Mouse (Mus musculus): Measurements from ENCODE around the gene Olfr56. TPM values are rescaled to one million over a fixed set of nuclear protein-coding genes. Genes with fewer than 3 reads are reported as not detected.

Gene Olfr56
- polyA plus RNA-seq, 1 experiment from 2014 or later: 0.18 TPM

DNA sequence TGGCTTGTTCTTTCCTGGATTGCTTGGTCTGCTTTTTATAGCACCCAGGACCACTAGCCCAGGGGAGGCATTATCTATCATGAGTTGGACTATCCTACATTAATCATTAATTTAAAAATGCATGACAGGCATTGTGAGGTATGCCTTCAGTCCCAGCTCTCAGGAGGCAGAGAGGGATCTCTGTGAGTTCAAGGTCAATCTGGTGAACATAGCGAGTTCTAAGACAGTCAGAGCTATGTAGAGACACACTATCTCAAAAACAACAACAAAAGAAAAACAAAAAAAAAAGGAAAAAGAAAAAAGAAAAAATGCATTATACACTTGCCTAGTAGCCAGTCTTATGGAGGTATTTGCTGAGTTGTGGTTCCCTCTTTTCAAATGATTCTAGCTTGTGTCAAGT, 105.7 kb downstream of the Olfr56 start:
- H3K4me2 ChIP-seq: no peak overlapping the region
- H3K36me3 ChIP-seq: no peaks in the 10 kb centered on the region
- WGBS: 84% methylated on average over 1 of the region's 1 CpGs
- H3K4me1 ChIP-seq (replicated peaks): peaks cover 6% of the 10 kb centered on the region
- H3K4me3 ChIP-seq (replicated peaks): no peak overlapping the region
- ATAC-seq (ENCODE audit: insufficient number of reproducible peaks, insufficient read depth, low FRiP score, low TSS enrichment, low read depth): no peak
- H3K27ac ChIP-seq: no peak overlapping the region
- no peaks in the 10 kb centered on the region for H3K27me3 ChIP-seq
- H3K9me3 ChIP-seq: no peaks in the 10 kb centered on the region
- H3K9ac ChIP-seq (replicated peaks): no peak overlapping the region

DNA sequence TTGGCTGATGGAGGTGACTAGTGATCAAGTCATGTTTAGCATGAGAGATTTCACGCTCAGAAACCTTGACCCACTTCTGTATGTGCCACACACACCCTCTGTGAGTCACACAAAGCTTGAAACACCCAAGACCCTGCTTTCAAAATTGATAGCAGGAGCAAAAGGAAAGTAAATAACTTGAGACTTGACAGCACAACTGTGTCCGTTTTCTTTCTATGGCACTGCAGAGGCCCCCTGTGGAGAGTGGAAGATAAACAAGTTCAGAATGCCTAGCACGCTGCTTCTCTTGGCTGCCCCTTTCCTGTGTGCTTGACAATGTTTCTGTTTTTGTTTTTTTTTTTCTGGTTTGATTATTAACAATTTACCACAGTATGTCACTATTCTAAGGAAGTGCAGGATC, 106.2 kb downstream of the Olfr56 start:
- Histone ChIP-seq H3K27ac (no peak overlapping the region), H3K4me1 (replicated peaks) (peaks cover 6% of the 10 kb centered on the region), H3K9ac (replicated peaks) (no peak overlapping the region), H3K27me3 (no peaks in the 10 kb centered on the region), H3K36me3 (no peaks in the 10 kb centered on the region), H3K4me2 (no peak overlapping the region), H3K9me3 (no peaks in the 10 kb centered on the region), H3K4me3 (replicated peaks) (no peak overlapping the region)
- WGBS: 55% methylated on average over 3 of the region's 3 CpGs
- ATAC-seq (ENCODE audit: insufficient number of reproducible peaks, insufficient read depth, low FRiP score, low TSS enrichment, low read depth): no peak

DNA sequence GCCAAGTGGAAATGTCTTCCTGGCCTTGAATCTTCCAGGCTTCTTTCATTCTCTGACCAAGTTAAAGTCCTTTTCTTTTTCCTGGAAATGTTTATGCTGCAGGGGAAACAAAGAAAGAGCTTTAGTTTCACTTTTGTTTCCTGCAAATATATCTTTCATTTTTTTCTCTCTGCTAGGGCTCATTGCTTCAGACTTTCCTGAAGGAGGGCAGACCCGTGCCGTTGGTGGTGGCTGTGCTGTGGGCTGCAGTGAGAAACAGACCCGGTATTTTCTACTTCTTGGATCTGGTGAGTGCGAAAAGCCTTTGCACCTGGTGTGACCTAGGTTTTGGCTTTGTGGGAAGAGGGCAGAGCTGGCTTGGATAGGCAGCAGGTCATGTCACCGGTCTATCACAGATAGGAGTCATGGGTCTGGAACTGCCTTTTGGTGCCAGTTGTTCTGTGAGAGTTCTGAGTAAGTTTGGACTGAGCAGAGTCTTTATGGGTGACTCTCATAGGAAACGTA, 108.2 kb downstream of the Olfr56 start:
- H3K36me3 ChIP-seq: no peaks in the 10 kb centered on the region
- H3K9ac ChIP-seq (replicated peaks): no peak overlapping the region
- WGBS: 82% methylated on average over 6 of the region's 6 CpGs
- no peak overlapping the region for H3K4me3 ChIP-seq (replicated peaks)
- H3K27ac ChIP-seq: no peak overlapping the region
- no peaks in the 10 kb centered on the region for H3K9me3 ChIP-seq
- H3K4me1 ChIP-seq (replicated peaks): peaks cover 6% of the 10 kb centered on the region
- no peak overlapping the region for H3K4me2 ChIP-seq
- ATAC-seq (ENCODE audit: insufficient number of reproducible peaks, insufficient read depth, low FRiP score, low TSS enrichment, low read depth): no peak
- no peaks in the 10 kb centered on the region for H3K27me3 ChIP-seq

DNA sequence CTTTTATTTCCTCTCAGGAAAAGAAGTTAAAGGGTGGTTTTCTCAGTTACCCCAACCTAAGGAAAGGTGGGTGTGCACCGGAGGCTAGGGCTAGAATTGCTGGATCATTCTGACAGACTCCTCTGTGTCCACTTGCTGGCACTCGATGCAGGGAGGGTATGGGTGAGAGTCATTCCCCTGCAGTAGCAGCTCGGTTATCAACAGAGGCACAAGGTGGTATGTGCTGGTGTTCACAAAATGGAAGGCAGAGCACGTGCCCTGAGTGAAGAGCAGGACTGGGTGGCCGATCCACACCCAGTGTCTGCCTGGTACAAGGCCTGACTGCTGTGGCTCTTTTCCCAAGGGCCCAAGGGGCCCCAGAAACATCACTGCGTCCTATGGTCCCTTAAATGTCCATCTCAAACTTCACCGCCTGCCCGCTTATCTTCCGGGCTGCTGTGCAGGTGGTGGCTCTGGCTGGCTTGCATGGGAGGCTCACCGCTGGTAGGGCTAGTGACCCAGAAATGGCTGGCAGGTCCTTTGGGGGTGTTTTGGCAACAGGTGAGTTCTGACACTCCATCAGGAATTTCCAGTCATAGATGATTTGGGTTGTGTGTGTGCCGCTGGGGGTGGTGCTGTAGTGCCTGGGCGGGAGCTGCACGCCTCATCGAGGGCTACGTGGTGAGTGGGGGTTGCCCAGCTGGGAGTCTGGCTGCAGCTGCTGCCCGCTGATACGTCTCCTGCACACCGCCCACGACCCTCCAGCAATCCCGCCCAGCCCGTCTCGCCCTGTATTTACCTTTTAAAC, 109.3 kb downstream of the Olfr56 start:
- Histone ChIP-seq H3K4me2 (peak overlapping the region; percentile 39), H3K4me1 (replicated peaks) (peaks cover 6% of the 10 kb centered on the region), H3K36me3 (no peaks in the 10 kb centered on the region), H3K9ac (replicated peaks) (no peak overlapping the region), H3K27ac (no peak overlapping the region), H3K27me3 (no peaks in the 10 kb centered on the region), H3K4me3 (replicated peaks) (no peak overlapping the region), H3K9me3 (no peaks in the 10 kb centered on the region)
- no peak; the same call in 1 of the 2 replicates for ATAC-seq (ENCODE audit: insufficient number of reproducible peaks, insufficient read depth, low FRiP score, low TSS enrichment, low read depth)
- 43% methylated on average over 22 of the region's 22 CpGs for WGBS

DNA sequence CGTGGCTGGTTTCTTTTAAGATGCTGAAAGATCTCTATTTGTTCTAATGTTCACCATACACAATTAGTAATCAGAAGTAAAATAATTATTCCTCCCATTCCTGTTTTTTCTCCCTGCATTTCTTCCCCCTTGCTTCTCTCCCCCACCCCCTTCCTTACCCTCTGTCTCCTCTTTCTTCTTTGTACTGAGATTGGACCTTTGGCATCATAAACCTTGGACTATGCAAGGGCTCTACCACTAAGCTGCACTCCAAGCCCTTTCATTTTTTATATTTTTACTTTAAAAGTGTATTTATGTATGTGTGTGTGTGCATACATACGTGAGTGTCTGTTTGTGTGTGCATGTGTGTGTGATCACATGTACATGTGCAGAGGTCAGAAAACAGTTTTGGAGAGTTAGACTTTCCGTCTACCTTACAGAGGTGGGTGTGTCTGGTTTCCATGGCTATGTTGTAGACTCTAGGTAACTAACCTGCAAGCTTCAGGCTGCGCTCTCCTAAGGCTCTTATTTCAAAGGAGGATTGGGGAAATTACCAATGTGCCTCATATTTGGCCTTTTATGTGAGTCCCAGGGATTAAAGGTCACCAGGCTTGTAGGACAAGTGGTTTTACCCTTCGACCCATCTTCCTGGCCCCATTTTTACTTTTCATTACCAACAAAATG, 110.4 kb downstream of the Olfr56 start:
- no peaks in the 10 kb centered on the region for H3K9me3 ChIP-seq
- WGBS: 87% methylated on average over 5 of the region's 5 CpGs
- H3K27me3 ChIP-seq: no peaks in the 10 kb centered on the region
- H3K9ac ChIP-seq (replicated peaks): no peak overlapping the region
- H3K4me2 ChIP-seq: no peak overlapping the region
- ATAC-seq (ENCODE audit: insufficient number of reproducible peaks, insufficient read depth, low FRiP score, low TSS enrichment, low read depth): no peak
- H3K4me1 ChIP-seq (replicated peaks): peaks cover 6% of the 10 kb centered on the region
- H3K27ac ChIP-seq: no peak overlapping the region
- H3K4me3 ChIP-seq (replicated peaks): no peak overlapping the region
- no peaks in the 10 kb centered on the region for H3K36me3 ChIP-seq

DNA sequence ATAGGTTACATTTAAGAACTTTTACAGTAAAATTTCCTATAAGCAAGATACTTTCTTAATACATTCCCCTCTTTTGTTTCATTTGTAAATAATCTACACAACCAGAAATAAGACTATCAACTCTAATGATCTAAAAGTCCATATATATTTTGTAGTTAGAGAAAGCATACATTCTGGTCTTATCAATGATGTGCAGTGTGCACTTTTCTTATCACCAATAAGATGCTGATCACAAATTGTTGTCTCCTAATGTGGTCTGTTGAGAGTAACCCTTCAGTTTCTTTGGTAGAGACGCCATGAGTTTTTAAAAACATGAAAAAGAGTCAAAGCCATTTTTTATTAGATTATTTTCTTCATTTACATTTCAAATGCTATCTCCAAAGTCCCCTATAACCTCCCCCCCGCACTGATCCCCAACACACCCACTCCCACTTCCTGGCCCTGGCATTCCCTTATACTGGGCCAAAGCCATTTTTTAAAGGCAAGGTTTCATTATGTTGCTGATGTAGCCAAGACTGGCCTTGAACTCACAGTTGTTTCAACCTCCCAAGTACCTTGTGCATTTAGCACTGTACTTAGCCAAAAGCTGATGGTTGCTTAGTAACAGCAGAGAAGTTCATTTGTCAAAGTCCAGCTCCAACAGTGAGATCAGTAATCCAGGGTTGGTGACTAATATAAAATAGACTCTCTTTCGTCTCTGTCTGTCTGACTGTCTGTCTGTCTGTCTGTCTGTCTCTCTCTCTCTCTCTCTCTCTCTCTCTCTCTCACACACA, 111.2 kb downstream of the Olfr56 start:
- H3K9me3 ChIP-seq: no peaks in the 10 kb centered on the region
- ATAC-seq (ENCODE audit: insufficient number of reproducible peaks, insufficient read depth, low FRiP score, low TSS enrichment, low read depth): no peak
- H3K4me3 ChIP-seq (replicated peaks): no peak overlapping the region
- H3K4me1 ChIP-seq (replicated peaks): peaks cover 6% of the 10 kb centered on the region
- H3K4me2 ChIP-seq: no peak overlapping the region
- H3K9ac ChIP-seq (replicated peaks): no peak overlapping the region
- no peak overlapping the region for H3K27ac ChIP-seq
- WGBS: 89% methylated on average over 3 of the region's 3 CpGs
- no peaks in the 10 kb centered on the region for H3K27me3 ChIP-seq
- H3K36me3 ChIP-seq: no peaks in the 10 kb centered on the region

DNA sequence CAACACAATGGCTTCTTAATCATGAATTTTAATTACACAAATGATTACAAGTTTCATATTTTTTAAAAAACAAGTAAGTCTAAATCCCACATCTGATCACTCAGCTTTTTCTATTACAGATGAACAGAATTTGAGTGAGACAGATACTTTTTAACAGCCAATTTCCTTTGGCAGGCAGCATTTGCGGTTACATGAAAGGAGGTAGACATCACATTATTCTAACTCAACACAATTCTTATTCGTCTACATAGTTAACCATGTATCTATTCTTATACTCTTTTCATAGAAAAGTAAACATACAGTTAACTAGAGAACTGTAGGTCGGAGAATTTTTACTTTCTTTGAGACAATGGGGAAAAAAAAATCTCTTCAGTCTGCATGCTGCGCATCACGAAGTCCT, 111.9 kb downstream of the Olfr56 start:
- Histone ChIP-seq H3K27me3 (no peaks in the 10 kb centered on the region), H3K9ac (replicated peaks) (no peak overlapping the region), H3K36me3 (no peaks in the 10 kb centered on the region), H3K27ac (no peak overlapping the region), H3K4me2 (no peak overlapping the region), H3K9me3 (no peaks in the 10 kb centered on the region), H3K4me1 (replicated peaks) (peaks cover 6% of the 10 kb centered on the region), H3K4me3 (replicated peaks) (no peak overlapping the region)
- 91% methylated on average over 5 of the region's 5 CpGs for whole genome bisulfite sequencing
- ATAC-seq (ENCODE audit: insufficient number of reproducible peaks, insufficient read depth, low FRiP score, low TSS enrichment, low read depth): no peak

DNA sequence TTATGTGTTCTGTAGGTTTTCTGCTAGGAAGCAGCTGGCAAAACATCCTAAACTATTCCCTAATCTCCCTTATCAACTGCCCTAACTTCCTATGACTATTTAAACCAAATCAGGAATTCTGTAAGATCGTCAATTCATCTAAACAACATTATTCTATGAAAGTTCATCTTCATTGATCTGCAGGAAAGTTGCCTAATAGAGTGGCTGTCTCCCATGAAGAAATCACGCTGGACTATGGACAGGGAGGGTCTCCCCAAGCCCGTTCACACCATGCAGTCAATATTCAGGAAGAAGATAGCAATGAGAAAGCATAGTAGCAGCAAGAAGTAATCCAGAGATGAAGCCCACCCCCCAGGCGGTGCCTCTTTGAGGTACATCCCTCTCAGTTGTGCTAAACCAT, 112.5 kb downstream of the Olfr56 start:
- H3K27me3 ChIP-seq: no peaks in the 10 kb centered on the region
- 78% methylated on average over 4 of the region's 4 CpGs for WGBS
- no peak overlapping the region for H3K27ac ChIP-seq
- H3K9me3 ChIP-seq: no peaks in the 10 kb centered on the region
- peaks cover 6% of the 10 kb centered on the region for H3K4me1 ChIP-seq (replicated peaks)
- no peak overlapping the region for H3K9ac ChIP-seq (replicated peaks)
- H3K4me3 ChIP-seq (replicated peaks): no peak overlapping the region
- no peaks in the 10 kb centered on the region for H3K36me3 ChIP-seq
- ATAC-seq (ENCODE audit: insufficient number of reproducible peaks, insufficient read depth, low FRiP score, low TSS enrichment, low read depth): no peak
- H3K4me2 ChIP-seq: no peak overlapping the region

DNA sequence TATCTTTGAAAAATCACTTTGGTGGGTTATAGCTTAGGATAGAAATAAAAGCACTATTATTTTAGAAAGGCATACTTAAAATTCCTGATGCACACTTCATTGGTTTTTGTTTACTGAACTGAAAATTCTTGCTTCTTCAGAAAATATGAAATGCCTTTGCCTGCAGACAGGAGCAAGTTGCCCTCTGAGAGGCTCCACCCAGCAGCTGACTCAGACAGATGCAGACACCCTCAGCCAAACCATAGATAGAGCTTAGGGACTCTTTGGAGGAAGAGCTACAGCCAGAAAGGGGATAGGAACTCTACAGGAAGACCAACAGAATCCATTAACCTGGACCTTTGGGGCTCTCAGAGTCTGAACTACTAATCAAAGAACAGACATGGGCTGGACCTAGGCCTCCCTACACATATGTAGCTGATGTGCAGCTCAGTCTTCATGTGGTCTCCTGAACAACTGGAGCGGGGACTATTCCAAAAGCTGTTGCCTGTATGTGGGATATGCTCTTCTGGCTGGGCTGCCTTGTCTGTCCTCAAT, 113.4 kb downstream of the Olfr56 start:
- ATAC-seq (ENCODE audit: insufficient number of reproducible peaks, insufficient read depth, low FRiP score, low TSS enrichment, low read depth): no peak
- H3K27me3 ChIP-seq: no peaks in the 10 kb centered on the region
- peaks cover 6% of the 10 kb centered on the region for H3K4me1 ChIP-seq (replicated peaks)
- H3K9me3 ChIP-seq: no peaks in the 10 kb centered on the region
- 100% methylated on average over 1 of the region's 1 CpGs for whole genome bisulfite sequencing
- no peak overlapping the region for H3K9ac ChIP-seq (replicated peaks)
- no peaks in the 10 kb centered on the region for H3K36me3 ChIP-seq
- H3K4me3 ChIP-seq (replicated peaks): no peak overlapping the region
- no peak overlapping the region for H3K4me2 ChIP-seq
- no peak overlapping the region for H3K27ac ChIP-seq

DNA sequence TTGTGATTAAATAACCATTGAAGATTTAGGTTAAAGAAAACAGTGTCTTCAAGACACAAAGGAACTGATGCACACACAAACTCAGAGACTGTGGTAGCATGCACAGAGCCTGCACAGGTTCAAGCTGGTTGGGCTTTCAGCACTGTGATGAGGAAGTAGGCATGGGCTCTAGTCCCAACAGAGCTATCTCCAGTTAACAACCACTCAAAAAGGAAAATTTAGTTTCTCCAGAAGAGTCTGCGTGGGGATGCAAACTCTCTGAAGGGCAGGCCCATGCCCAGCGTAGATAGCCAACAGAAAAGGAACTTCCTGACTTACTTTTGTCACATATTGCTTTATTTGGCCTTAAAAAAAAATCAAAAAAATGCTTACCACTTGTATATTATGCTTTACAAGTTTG, 114.1 kb downstream of the Olfr56 start:
- no peak for ATAC-seq (ENCODE audit: insufficient number of reproducible peaks, insufficient read depth, low FRiP score, low TSS enrichment, low read depth)
- Histone ChIP-seq H3K9ac (replicated peaks) (no peak overlapping the region), H3K4me2 (no peak overlapping the region), H3K4me3 (replicated peaks) (no peak overlapping the region), H3K9me3 (no peaks in the 10 kb centered on the region), H3K4me1 (replicated peaks) (peaks cover 6% of the 10 kb centered on the region), H3K36me3 (no peaks in the 10 kb centered on the region), H3K27me3 (no peaks in the 10 kb centered on the region), H3K27ac (no peak overlapping the region)
- WGBS: 87% methylated on average over 2 of the region's 2 CpGs
